Mouse (Mus musculus): Measurements from ENCODE around the gene Csnk2b. TPM values are rescaled to one million over a fixed set of nuclear protein-coding genes. Genes with fewer than 3 reads are reported as not detected.

Gene Csnk2b
- polyA plus RNA-seq, 1 experiment from 2014 or later = 310 TPM

DNA sequence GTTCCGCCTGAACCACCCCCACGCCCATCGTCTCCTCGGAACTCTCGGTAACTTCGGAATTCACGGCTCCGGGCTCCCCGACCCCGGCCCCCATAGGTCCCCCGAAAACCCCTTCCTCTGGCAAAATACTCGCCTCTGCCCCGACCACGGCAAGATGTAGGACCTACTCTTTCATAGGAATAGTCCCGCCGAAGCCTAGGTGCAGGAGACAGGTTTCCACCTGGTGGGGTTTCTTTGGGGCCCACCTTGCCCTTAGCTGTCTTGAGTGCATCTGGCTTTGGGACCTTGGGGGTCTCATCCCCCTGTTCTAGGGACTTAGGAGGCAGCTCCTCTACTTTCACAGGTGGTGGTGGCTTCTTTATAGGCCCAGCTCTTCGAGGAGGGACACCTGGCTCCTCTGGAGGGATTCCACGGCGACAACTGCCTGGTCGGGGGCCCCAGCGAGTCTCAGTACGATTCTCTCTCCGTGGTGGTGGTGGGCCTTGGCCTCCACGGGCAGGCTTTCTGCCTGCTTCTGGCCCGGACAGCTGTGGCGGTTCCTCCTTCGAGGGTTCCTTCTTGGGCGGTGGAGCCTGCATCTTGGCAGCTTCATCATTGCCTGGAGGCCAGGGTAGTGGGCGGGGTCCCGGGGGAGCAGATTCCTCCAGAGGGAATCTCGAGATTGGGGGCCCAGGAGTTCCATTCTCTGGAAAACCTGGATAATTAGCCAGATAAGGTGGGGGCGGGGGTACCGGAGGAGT, 34.8 kb upstream of the Csnk2b start:
- H3K36me3 ChIP-seq (ENCODE audit: control insufficient read depth, insufficient read depth, low read length) = peaks cover 76% of the 10 kb centered on the region
- H3K4me2 ChIP-seq (replicated peaks; ENCODE audit: low read depth, low read length) = no peak overlapping the region
- DNase-seq (ENCODE audit: low spot score) (no peak), ATAC-seq (ENCODE audit: low FRiP score) (no peak)
- no peaks in the 10 kb centered on the region for H3K9me3 ChIP-seq (ENCODE audit: control insufficient read depth, low read length)
- H3K4me1 ChIP-seq (replicated peaks; ENCODE audit: control insufficient read depth, insufficient read depth, low read length) = no peaks in the 10 kb centered on the region
- WGBS = 92% methylated on average over 33 of the region's 33 CpGs
- no peaks in the 10 kb centered on the region for H3K27me3 ChIP-seq (ENCODE audit: control insufficient read depth, insufficient read depth, low read length)
- H3K4me3 ChIP-seq (ENCODE audit: low read depth, low read length) = no peak overlapping the region
- no peak overlapping the region for H3K27ac ChIP-seq (ENCODE audit: low read depth, low read length)
- no peak overlapping the region for H3K9ac ChIP-seq (ENCODE audit: low read depth, low read length)

DNA sequence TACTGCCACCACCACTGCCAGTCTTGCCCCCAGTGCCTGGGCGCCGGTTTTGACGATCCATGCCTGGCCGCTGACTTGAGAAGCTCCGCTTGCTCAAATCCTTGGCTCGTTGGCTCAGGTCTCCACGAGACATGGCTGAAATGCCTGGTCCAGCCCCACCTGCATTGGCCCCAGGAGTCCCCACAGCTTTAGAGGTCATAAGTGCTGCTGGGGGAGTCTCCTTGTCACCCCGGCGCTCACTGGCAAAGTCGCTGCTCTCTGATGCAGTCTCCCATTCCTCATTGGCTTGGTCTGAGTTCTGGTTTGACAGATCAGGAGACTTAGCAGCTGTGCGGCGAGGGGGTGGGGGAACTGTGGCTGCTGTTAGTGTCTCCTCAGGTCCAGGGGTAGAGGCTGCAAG, 33.6 kb upstream of the Csnk2b start:
- ATAC-seq (ENCODE audit: low FRiP score) (no peak), DNase-seq (ENCODE audit: low spot score) (no peak)
- Histone ChIP-seq H3K36me3 (ENCODE audit: control insufficient read depth, insufficient read depth, low read length) (peaks cover 73% of the 10 kb centered on the region), H3K4me3 (ENCODE audit: low read depth, low read length) (no peak overlapping the region), H3K27ac (ENCODE audit: low read depth, low read length) (no peak overlapping the region), H3K27me3 (ENCODE audit: control insufficient read depth, insufficient read depth, low read length) (no peaks in the 10 kb centered on the region), H3K4me2 (replicated peaks; ENCODE audit: low read depth, low read length) (no peak overlapping the region), H3K9me3 (ENCODE audit: control insufficient read depth, low read length) (no peaks in the 10 kb centered on the region), H3K9ac (ENCODE audit: low read depth, low read length) (no peak overlapping the region), H3K4me1 (replicated peaks; ENCODE audit: control insufficient read depth, insufficient read depth, low read length) (no peaks in the 10 kb centered on the region)
- 92% methylated on average over 12 of the region's 12 CpGs for WGBS

DNA sequence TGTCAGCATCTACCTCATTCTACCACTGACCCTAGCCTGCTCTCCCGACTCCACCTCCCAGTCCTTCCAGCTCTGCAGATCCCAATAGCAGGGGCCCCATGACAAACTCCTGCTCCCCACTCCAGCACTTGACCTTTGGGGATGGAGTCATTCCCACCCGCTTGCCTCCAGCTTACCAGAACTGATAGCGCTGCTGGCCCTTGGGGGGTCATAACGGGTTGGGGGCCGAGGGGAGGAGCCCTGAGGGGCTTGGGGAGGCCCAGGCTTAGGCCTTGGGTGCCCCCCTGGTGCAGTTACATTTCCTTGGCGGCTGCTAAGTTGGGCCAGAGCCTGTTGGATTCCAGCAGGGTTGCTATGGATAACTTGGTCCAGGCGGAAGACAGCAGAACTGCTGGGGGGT, 32.8 kb upstream of the Csnk2b start:
- H3K4me2 ChIP-seq (replicated peaks; ENCODE audit: low read depth, low read length) = no peak overlapping the region
- peaks cover 75% of the 10 kb centered on the region for H3K36me3 ChIP-seq (ENCODE audit: control insufficient read depth, insufficient read depth, low read length)
- 83% methylated on average over 7 of the region's 7 CpGs for WGBS

DNA sequence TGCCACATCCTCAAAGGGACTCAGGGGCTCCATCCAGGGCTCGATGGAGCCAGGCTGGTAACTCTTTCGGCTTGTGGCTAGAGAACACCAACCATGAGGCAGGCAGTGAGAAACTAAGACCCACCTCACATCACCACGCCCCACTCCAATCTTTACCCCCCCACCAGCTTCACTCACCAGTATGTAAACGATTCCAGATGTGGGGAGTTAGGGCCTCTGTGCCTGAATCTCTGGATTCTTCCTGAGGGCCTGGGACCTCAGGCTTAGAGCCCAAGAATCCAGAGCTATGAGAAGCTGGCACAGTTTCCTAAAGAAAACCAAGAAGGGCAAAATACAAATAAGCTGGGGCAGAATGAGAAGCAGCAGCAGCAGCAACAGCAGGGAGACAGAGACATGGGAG, 32.1 kb upstream of the Csnk2b start:
- H3K9ac ChIP-seq (ENCODE audit: low read depth, low read length) = no peak overlapping the region
- peaks cover 74% of the 10 kb centered on the region for H3K36me3 ChIP-seq (ENCODE audit: control insufficient read depth, insufficient read depth, low read length)
- H3K4me3 ChIP-seq (ENCODE audit: low read depth, low read length) = no peak overlapping the region
- no peak overlapping the region for H3K4me2 ChIP-seq (replicated peaks; ENCODE audit: low read depth, low read length)
- 80% methylated on average over 4 of the region's 4 CpGs for WGBS
- no peaks in the 10 kb centered on the region for H3K9me3 ChIP-seq (ENCODE audit: control insufficient read depth, low read length)
- no peaks in the 10 kb centered on the region for H3K4me1 ChIP-seq (replicated peaks; ENCODE audit: control insufficient read depth, insufficient read depth, low read length)
- ATAC-seq (ENCODE audit: low FRiP score) (no peak), DNase-seq (ENCODE audit: low spot score) (no peak)
- no peaks in the 10 kb centered on the region for H3K27me3 ChIP-seq (ENCODE audit: control insufficient read depth, insufficient read depth, low read length)
- no peak overlapping the region for H3K27ac ChIP-seq (ENCODE audit: low read depth, low read length)

More for the DNA sequence above, 32.8 kb upstream of the Csnk2b start:
- Histone ChIP-seq H3K9me3 (ENCODE audit: control insufficient read depth, low read length) (no peaks in the 10 kb centered on the region), H3K27me3 (ENCODE audit: control insufficient read depth, insufficient read depth, low read length) (no peaks in the 10 kb centered on the region), H3K4me3 (ENCODE audit: low read depth, low read length) (no peak overlapping the region), H3K9ac (ENCODE audit: low read depth, low read length) (no peak overlapping the region), H3K4me1 (replicated peaks; ENCODE audit: control insufficient read depth, insufficient read depth, low read length) (no peaks in the 10 kb centered on the region), H3K27ac (ENCODE audit: low read depth, low read length) (no peak overlapping the region)
- no peak for DNase-seq (ENCODE audit: low spot score)
- no peak for ATAC-seq (ENCODE audit: low FRiP score)

DNA sequence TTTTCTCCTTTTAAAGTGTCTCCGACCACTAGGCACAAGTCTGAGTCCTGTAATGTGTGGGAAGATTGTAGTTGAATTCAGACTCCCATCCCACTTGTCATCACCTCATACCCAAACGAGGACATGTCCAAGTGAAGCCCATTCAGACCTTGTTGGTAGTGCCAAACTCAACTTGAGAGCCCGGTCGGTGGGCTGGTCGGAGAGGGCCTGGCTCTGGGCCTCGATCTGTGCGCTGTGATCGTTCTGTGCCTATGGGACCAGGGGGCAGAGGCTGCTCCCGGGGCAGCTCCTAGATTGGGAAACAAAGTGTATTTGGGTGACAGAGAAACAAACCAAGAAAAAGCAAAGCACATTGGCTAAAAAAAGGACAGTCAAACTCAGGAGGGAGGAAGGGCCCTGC, 31.2 kb upstream of the Csnk2b start:
- Histone ChIP-seq H3K27ac (ENCODE audit: low read depth, low read length) (no peak overlapping the region), H3K4me3 (ENCODE audit: low read depth, low read length) (no peak overlapping the region), H3K36me3 (ENCODE audit: control insufficient read depth, insufficient read depth, low read length) (peaks cover 69% of the 10 kb centered on the region), H3K4me2 (replicated peaks; ENCODE audit: low read depth, low read length) (no peak overlapping the region), H3K9ac (ENCODE audit: low read depth, low read length) (no peak overlapping the region), H3K4me1 (replicated peaks; ENCODE audit: control insufficient read depth, insufficient read depth, low read length) (no peaks in the 10 kb centered on the region), H3K9me3 (ENCODE audit: control insufficient read depth, low read length) (no peaks in the 10 kb centered on the region), H3K27me3 (ENCODE audit: control insufficient read depth, insufficient read depth, low read length) (no peaks in the 10 kb centered on the region)
- DNase-seq (ENCODE audit: low spot score) (no peak), ATAC-seq (ENCODE audit: low FRiP score) (no peak)
- WGBS = 92% methylated on average over 9 of the region's 9 CpGs

DNA sequence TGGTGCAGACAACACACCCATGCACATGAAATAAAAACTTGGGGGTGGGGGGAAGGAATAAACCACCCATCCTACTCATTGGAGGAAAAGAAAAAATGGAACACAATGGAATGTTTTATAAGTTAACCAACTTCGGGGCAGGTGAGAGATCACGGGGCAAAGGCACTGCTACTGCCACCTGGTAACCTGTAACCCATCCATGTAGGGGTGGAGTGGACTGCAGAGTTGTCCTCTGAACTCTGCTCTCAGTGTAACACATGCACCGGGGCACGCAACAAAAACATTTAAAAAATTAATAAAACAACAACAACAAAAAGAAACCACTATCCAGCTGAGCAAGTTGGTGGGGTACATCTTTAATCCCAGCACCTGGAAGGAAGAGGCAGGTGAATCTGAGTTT, 30.3 kb upstream of the Csnk2b start:
- peaks cover 61% of the 10 kb centered on the region for H3K36me3 ChIP-seq (ENCODE audit: control insufficient read depth, insufficient read depth, low read length)
- no peak overlapping the region for H3K4me2 ChIP-seq (replicated peaks; ENCODE audit: low read depth, low read length)
- H3K27ac ChIP-seq (ENCODE audit: low read depth, low read length) = no peak overlapping the region
- no peak for DNase-seq (ENCODE audit: low spot score)
- H3K9me3 ChIP-seq (ENCODE audit: control insufficient read depth, low read length) = no peaks in the 10 kb centered on the region
- H3K4me1 ChIP-seq (replicated peaks; ENCODE audit: control insufficient read depth, insufficient read depth, low read length) = no peaks in the 10 kb centered on the region
- no peak overlapping the region for H3K4me3 ChIP-seq (ENCODE audit: low read depth, low read length)
- H3K9ac ChIP-seq (ENCODE audit: low read depth, low read length) = no peak overlapping the region
- WGBS = 96% methylated on average over 4 of the region's 4 CpGs
- no peak for ATAC-seq (ENCODE audit: low FRiP score)
- H3K27me3 ChIP-seq (ENCODE audit: control insufficient read depth, insufficient read depth, low read length) = no peaks in the 10 kb centered on the region

DNA sequence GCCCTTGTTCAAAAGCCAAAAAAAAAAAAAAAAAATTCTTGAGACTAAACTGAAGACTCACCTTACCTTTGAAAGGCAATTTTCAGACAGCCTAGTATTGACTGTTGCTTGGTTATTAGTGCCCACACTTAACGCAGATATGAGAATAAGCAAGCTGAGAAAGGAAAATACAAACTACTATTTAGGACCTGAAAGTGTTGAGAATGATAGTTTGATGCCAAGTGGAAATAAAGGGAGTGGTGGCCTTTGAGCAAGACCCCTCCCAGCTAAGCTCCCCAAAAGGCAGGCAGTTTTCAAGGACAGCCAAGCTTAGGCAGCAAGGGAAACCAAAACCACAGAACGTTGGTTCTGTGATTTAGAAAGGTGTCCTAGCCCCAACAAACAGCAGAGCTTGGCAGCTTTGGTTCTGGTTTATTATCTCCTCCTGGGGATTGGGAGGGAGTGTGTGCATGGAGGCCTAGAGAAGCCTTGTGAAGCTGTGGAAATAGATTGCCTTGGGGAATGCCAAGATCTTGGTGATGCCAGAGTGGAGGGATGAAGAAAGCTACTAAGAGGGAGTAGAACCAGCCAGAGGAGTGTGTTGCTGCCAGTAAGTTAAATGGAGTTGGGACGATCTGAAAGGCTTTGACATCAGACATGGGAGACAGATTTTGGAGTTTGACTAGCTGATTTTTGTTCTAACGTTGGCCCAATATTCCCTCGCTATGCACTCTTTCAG, 26.2 kb upstream of the Csnk2b start:
- no peak overlapping the region for H3K4me2 ChIP-seq (replicated peaks; ENCODE audit: low read depth, low read length)
- no peaks in the 10 kb centered on the region for H3K9me3 ChIP-seq (ENCODE audit: control insufficient read depth, low read length)
- no peak for ATAC-seq (ENCODE audit: low FRiP score)
- no peak for DNase-seq (ENCODE audit: low spot score)
- 75% methylated on average over 5 of the region's 5 CpGs for WGBS
- no peak overlapping the region for H3K4me3 ChIP-seq (ENCODE audit: low read depth, low read length)
- no peak overlapping the region for H3K9ac ChIP-seq (ENCODE audit: low read depth, low read length)
- H3K27me3 ChIP-seq (ENCODE audit: control insufficient read depth, insufficient read depth, low read length) = no peaks in the 10 kb centered on the region
- H3K36me3 ChIP-seq (ENCODE audit: control insufficient read depth, insufficient read depth, low read length) = peaks cover 40% of the 10 kb centered on the region
- H3K27ac ChIP-seq (ENCODE audit: low read depth, low read length) = no peak overlapping the region
- H3K4me1 ChIP-seq (replicated peaks; ENCODE audit: control insufficient read depth, insufficient read depth, low read length) = no peaks in the 10 kb centered on the region

DNA sequence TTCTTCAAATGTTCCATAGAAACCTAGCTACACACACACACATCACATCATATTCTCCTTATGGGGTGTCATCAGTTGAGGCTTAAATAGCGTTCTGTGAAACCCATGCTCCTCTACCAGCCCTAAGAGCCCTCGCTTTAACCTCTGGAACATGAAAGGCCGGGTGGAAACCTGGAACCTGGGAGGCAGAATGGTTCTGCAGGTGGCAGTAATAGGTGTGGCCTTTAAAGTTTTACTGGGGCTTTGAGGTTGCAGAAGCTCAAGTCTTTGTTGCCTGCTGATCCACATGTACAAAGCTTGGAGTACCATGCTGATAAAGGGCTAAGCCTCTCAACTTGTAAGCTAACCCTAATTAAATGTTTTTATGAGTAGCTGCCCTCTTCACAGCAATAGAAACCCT, 25.5 kb upstream of the Csnk2b start:
- Histone ChIP-seq H3K4me3 (ENCODE audit: low read depth, low read length) (no peak overlapping the region), H3K9ac (ENCODE audit: low read depth, low read length) (no peak overlapping the region), H3K9me3 (ENCODE audit: control insufficient read depth, low read length) (no peaks in the 10 kb centered on the region), H3K4me1 (replicated peaks; ENCODE audit: control insufficient read depth, insufficient read depth, low read length) (no peaks in the 10 kb centered on the region), H3K27ac (ENCODE audit: low read depth, low read length) (no peak overlapping the region), H3K36me3 (ENCODE audit: control insufficient read depth, insufficient read depth, low read length) (peaks cover 45% of the 10 kb centered on the region), H3K27me3 (ENCODE audit: control insufficient read depth, insufficient read depth, low read length) (no peaks in the 10 kb centered on the region), H3K4me2 (replicated peaks; ENCODE audit: low read depth, low read length) (no peak overlapping the region)
- DNase-seq (ENCODE audit: low spot score) (peak; percentile 25), ATAC-seq (ENCODE audit: low FRiP score) (no peak)
- WGBS = 67% methylated on average over 3 of the region's 3 CpGs

DNA sequence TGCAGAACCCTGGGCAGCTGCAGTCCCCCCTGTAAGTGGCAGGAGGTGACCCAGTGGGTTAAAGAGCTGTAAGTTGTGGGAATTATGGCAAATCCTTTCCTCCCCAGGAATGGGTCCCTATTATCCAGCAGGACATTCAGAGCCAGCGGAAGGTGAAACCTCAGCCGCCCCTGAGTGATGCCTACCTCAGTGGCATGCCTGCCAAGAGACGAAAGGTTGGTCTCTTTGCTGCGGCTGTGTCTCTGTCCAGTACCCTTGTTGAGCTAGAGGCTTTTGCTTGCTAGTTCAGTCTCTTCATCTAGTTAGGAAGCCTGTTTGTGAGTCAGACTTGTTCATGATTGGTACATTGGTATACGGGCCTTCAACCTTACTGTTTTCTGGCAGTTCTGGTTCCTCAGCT, 24.3 kb upstream of the Csnk2b start:
- WGBS = 96% methylated on average over 5 of the region's 5 CpGs
- no peak for ATAC-seq (ENCODE audit: low FRiP score)
- no peak overlapping the region for H3K9ac ChIP-seq (ENCODE audit: low read depth, low read length)
- H3K9me3 ChIP-seq (ENCODE audit: control insufficient read depth, low read length) = no peaks in the 10 kb centered on the region
- no peaks in the 10 kb centered on the region for H3K4me1 ChIP-seq (replicated peaks; ENCODE audit: control insufficient read depth, insufficient read depth, low read length)
- no peak overlapping the region for H3K27ac ChIP-seq (ENCODE audit: low read depth, low read length)
- no peak for DNase-seq (ENCODE audit: low spot score)
- no peak overlapping the region for H3K4me3 ChIP-seq (ENCODE audit: low read depth, low read length)
- H3K4me2 ChIP-seq (replicated peaks; ENCODE audit: low read depth, low read length) = no peak overlapping the region
- H3K36me3 ChIP-seq (ENCODE audit: control insufficient read depth, insufficient read depth, low read length) = peaks cover 48% of the 10 kb centered on the region
- H3K27me3 ChIP-seq (ENCODE audit: control insufficient read depth, insufficient read depth, low read length) = no peaks in the 10 kb centered on the region
